Mouse (Mus musculus) hindbrain, postnatal 0 days (tissue): ENCODE data around the gene Nemf. TPM values are rescaled to one million over a fixed set of nuclear protein-coding genes. Genes with fewer than 3 reads are reported as not detected.

ENCODE experiments used
- ATAC-seq: fragments of 200-750 bp; cut with Nextera tagmentation; 2 replicates; pipeline ENCODE4 v1.8.0; 2017; ENCODE audit warnings: mild to moderate bottlenecking, moderate TSS enrichment, moderate library complexity
- DNase-seq: peaks from one replicate; pipeline ENCODE4 v3.0.0-alpha.2; 2015; ENCODE audit warnings: low spot score
- H3K27ac ChIP-seq: fragments of 300-500 bp; sonication (generic); 2 replicates; pipeline ENCODE4 v1.5.1; 2014; ENCODE audit warnings: mild to moderate bottlenecking
- H3K27me3 ChIP-seq: fragments of 300-500 bp; sonication (generic); 2 replicates; pipeline ENCODE4 v1.6.1; 2014; ENCODE audit warnings: low read length, mixed read lengths; ENCODE audit not compliant: insufficient read depth
- H3K36me3 ChIP-seq: fragments of 300-500 bp; sonication (generic); 2 replicates; pipeline ENCODE4 v1.6.1; 2014; ENCODE audit warnings: low read length, mixed read lengths; ENCODE audit not compliant: insufficient read depth
- H3K4me1 ChIP-seq: fragments of 300-500 bp; sonication (generic); 2 replicates; pipeline ENCODE4 v1.6.1; 2014; ENCODE audit warnings: antibody characterized with exemption, low read length, mixed read lengths; ENCODE audit not compliant: insufficient read depth
- H3K4me2 ChIP-seq: fragments of 300-500 bp; sonication (generic); 2 replicates; pipeline ENCODE4 v1.6.1; 2014; ENCODE audit warnings: low read depth, mild to moderate bottlenecking, low read length, moderate library complexity, mixed read lengths
- H3K4me3 ChIP-seq: fragments of 300-500 bp; sonication (generic); 2 replicates; pipeline ENCODE4 v1.5.1; 2014; ENCODE audit warnings: low read length
- H3K9ac ChIP-seq: fragments of 300-500 bp; sonication (generic); replicated peaks from 2 replicates; pipeline ENCODE4 v1.6.1; 2014; ENCODE audit warnings: mild to moderate bottlenecking, low read length, moderate library complexity, mixed read lengths
- H3K9me3 ChIP-seq: fragments of 300-500 bp; sonication (generic); 2 replicates; pipeline ENCODE4 v1.6.1; 2016; ENCODE audit warnings: low read length, mixed read lengths
- CTCF ChIP-seq: IDR thresholded peaks from 2 replicates; pipeline ENCODE4 v1.5.1; 2016; ENCODE audit warnings: antibody characterized with exemption, control low read depth, low read depth
- WGBS: fragments of 180-500 bp; shearing (Covaris S2); extraction: QIAGEN DNeasy Blood & Tissue Kit; methylation state at CpG from one replicate; pipeline ENCODE4 v1.1.7; 2014; 5-methylcytosine and 5-hydroxymethylcytosine counted together
- polyA plus RNA-seq: library from polyadenylated mRNA; unstranded; fragments of >200 nt; fragmentation: Nextera tagmentation; extraction: Ambion mirVana; gene quantifications from 2 replicates; pipeline ENCODE4 v1.2.1, GENCODE M21; 2015
- total RNA-seq: library from RNA; depleted of rRNA; stranded (reverse); fragments of >200 nt; gene quantifications from 2 replicates; pipeline ENCODE4 v1.2.3, GENCODE M21; 2014; rRNA removed

The Nemf gene
- 24.9 and 34.3 TPM in 2 replicates for total RNA-seq
- 69.7 and 78.2 TPM in 2 replicates for polyA plus RNA-seq

DNA sequence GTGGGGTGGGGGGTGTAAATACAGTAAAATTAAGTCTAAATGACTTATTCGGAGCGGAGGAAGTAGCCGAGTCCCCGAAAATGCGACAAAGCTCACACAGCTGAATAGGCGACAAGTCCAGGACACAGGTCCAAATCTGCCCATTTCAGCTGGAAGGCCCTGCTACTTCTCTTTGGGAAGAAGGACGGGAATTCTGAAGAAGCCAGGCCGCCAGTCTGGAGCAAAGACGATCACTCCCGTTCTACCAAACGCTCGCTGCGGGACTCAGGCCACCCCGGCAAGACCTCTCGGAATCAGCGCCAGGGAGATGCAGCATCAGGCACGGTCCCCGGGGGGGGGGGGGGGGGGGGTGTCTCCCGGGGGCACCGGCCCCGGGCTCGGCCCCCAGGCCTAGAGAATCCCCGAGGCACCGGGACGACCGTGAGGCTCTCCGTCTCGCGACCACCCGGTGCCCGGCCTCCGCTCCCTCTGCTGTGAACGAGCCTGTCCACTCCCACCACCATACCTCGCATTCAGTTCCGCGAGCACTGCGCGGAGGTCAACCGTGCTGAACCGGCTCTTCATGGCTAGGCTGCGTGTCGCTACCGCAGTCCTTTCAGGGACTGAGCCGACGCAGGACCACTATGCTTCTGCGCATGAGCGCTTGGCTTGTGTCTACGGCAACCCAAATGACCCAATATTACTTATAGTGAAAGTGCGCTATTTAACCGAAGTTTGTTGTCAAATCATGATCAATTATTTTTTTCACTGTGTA is at the start of gene Nemf:
Gene Nemf, minus strand, starts transcription at position 620 of the 754 bp plus-strand sequence.
- DNase-seq (peak; percentile 95), ATAC-seq (peak; percentile 53)
- 1% methylated on average over 46 of the region's 50 CpGs for WGBS
- H3K36me3 ChIP-seq = peaks cover 12% of the 10 kb centered on the region; the same call in 1 of the 2 replicates
- TF ChIP-seq CTCF = no peak
- H3K4me1 ChIP-seq = peaks cover 4% of the 10 kb centered on the region; the same call in 1 of the 2 replicates
- no peaks in the 10 kb centered on the region for H3K27me3 ChIP-seq
- peak within 1 kb of the TSS; percentile 81 for H3K27ac ChIP-seq
- peak within 1 kb of the TSS; percentile 83 for H3K4me3 ChIP-seq
- H3K9me3 ChIP-seq = no peaks in the 10 kb centered on the region
- H3K9ac ChIP-seq = peak within 1 kb of the TSS; percentile 92
- peak within 1 kb of the TSS; percentile 85 for H3K4me2 ChIP-seq

DNA sequence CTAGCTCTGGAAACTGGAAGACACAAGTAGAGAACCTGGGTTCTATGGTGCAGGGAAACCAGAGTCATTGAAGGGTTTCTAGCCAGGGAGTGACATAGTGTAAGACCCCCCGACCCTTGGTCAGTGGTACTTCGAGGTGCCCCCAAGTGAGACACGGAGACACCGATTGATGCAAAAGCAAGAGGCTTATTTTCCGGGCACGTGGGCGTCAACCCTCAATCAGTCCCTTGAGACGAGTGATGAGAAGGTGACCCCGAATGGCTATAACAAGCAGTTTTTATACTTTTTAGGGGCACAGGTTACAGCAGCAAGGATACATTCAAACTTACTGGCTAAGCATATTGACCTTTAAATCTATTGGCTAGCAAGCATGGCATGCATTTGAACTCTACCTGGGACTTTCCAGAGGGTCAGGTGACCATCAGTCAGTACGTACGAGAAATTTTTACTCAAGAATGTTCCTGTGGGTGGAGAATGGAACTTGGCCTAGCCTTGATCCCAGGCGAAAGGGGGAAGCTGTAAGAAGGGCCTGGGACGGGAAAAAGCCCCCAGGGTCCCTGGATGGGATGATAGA is 45.7 kb upstream of the Nemf start:
- H3K27ac ChIP-seq = no peak overlapping the region
- H3K4me2 ChIP-seq = no peak overlapping the region
- DNase-seq (no peak), ATAC-seq (no peak)
- no peaks in the 10 kb centered on the region for H3K4me1 ChIP-seq
- no peaks in the 10 kb centered on the region for H3K9me3 ChIP-seq
- H3K9ac ChIP-seq = no peak overlapping the region
- TF ChIP-seq CTCF = no peak
- no peaks in the 10 kb centered on the region for H3K36me3 ChIP-seq
- no peak overlapping the region for H3K4me3 ChIP-seq
- WGBS = 91% methylated on average over 13 of the region's 13 CpGs
- H3K27me3 ChIP-seq = no peaks in the 10 kb centered on the region

DNA sequence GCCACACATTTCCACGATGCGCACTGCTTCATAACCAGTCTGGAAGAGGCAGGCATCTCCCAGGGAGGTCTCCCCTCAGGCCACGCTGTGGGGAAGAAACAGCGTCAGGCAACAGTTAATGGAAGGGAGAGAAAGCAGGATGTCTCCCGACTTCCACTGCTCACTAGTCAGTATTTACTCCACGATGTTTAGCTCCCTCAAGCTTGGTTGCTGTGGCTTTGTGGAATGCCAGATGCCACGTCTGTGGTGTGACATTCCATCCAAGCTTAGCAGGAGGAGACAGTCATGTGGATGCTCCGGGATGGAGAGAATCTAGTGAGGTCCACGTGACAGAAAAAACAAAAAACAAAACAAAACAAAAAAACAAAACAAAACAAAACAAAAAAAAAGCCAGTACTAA is 45.1 kb upstream of the Nemf start:
- no peak overlapping the region for H3K4me3 ChIP-seq
- 57% methylated on average over 9 of the region's 9 CpGs for WGBS
- no peak for TF ChIP-seq CTCF
- H3K4me1 ChIP-seq = no peaks in the 10 kb centered on the region
- H3K4me2 ChIP-seq = no peak overlapping the region
- no peaks in the 10 kb centered on the region for H3K36me3 ChIP-seq
- DNase-seq (no peak), ATAC-seq (no peak)
- no peaks in the 10 kb centered on the region for H3K9me3 ChIP-seq
- H3K27ac ChIP-seq = no peak overlapping the region
- no peaks in the 10 kb centered on the region for H3K27me3 ChIP-seq
- no peak overlapping the region for H3K9ac ChIP-seq

DNA sequence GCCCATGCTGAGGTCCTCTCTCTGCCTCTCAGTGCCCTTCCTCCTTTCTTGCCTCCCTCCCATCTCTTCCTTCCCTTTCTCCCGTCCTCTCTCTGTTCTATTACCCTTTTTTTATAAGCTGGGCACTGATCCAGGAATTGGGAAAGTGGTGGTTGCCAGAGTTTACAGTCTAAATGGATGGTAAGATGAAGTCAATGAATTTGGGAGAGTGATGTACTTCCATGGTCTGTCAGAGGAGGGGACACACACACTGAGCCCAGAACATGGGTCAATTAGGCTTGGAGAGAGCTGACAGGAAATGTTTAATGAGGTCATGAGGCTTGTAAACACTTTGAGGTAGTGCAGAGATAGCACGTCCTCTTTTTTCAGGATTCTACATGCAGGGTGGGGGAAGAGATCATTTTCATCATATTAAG is 43.9 kb upstream of the Nemf start:
- ATAC-seq (no peak), DNase-seq (peak; percentile 12)
- Histone ChIP-seq H3K36me3 (no peaks in the 10 kb centered on the region), H3K4me1 (no peaks in the 10 kb centered on the region), H3K4me3 (no peak overlapping the region), H3K27me3 (no peaks in the 10 kb centered on the region), H3K4me2 (no peak overlapping the region), H3K9ac (no peak overlapping the region), H3K9me3 (no peaks in the 10 kb centered on the region), H3K27ac (no peak overlapping the region)
- 20% methylated on average over 2 of the region's 2 CpGs for WGBS
- no peak for TF ChIP-seq CTCF

DNA sequence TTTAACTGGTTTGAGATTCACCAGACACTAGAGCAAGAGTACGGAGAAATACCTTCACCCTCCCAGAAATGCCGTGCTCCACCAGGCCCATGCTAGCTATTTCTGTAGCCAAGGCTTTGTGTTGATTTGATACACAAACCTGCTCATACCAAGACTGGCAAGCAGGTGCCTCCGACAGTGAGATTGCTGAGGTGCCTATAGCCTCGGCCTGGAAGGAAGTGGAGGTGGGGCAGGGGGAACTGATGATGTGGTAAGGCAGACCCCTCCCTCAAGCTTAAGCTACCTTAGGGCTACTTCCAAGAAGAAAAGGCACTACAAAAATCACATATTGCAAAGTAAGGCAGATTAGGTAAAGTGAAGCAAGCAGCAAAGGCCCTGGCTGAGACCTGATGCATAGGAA is 43.4 kb upstream of the Nemf start:
- DNase-seq = no peak
- TF ChIP-seq CTCF = no peak
- no peaks in the 10 kb centered on the region for H3K36me3 ChIP-seq
- H3K4me3 ChIP-seq = no peak overlapping the region
- H3K4me1 ChIP-seq = no peaks in the 10 kb centered on the region
- no peak for ATAC-seq
- H3K9ac ChIP-seq = no peak overlapping the region
- H3K27ac ChIP-seq = no peak overlapping the region
- 84% methylated on average over 4 of the region's 4 CpGs for WGBS
- no peak overlapping the region for H3K4me2 ChIP-seq
- no peaks in the 10 kb centered on the region for H3K27me3 ChIP-seq
- no peaks in the 10 kb centered on the region for H3K9me3 ChIP-seq

DNA sequence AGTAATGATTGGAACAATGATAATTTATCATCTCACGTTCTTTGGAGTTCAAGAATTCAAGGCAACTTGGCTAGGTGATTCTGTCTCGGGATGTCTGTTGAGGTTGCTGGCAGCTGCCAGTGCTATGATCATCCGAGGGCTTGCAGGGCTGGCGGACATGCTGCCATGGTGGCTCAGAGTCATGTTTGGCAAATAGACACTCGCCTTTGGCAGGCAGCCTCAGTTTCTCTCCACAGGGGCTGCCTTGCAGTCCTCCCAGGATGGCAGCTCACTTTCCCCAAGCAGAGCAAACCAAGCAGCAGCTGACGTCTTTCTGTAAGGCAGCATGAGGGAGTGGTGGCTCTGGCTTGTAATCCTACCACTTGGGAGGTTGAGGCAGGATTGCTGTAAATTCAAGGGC is 37.5 kb upstream of the Nemf start:
- peak; percentile 75 for DNase-seq
- 0 out of 2 replicates have a peak, but pooled peaks have one; percentile 55 for ATAC-seq

DNA sequence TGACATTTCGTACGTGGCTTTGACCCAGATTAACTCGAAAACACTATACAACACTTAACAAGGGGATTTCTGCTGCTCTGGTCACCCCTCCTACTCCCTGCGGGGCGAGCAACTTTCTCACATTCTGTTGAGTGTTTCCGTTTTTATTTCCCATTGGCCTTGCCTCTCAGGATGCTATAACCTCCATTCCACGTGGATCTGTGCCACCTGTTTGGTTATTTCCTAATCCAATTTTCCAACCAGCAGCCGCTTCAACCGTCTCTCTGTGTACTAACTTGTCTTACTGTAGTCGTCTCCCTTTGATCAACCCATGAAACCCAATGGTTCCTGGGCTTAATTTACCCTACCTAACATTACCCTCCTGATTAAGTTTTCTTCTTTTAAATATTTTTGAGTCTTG is 36.1 kb upstream of the Nemf start:
- Histone ChIP-seq H3K4me3 (no peak overlapping the region), H3K36me3 (no peaks in the 10 kb centered on the region), H3K27ac (no peak overlapping the region), H3K4me1 (no peaks in the 10 kb centered on the region), H3K27me3 (no peaks in the 10 kb centered on the region), H3K9me3 (no peaks in the 10 kb centered on the region), H3K4me2 (no peak overlapping the region), H3K9ac (no peak overlapping the region)
- ATAC-seq = no peak
- DNase-seq = no peak
- no peak for TF ChIP-seq CTCF
- 77% methylated on average over 10 of the region's 10 CpGs for WGBS

More for the DNA sequence above, 37.5 kb upstream of the Nemf start:
- no peaks in the 10 kb centered on the region for H3K36me3 ChIP-seq
- TF ChIP-seq CTCF = no peak
- no peak overlapping the region for H3K27ac ChIP-seq
- no peaks in the 10 kb centered on the region for H3K4me1 ChIP-seq
- H3K9me3 ChIP-seq = no peaks in the 10 kb centered on the region
- no peak overlapping the region for H3K9ac ChIP-seq
- no peaks in the 10 kb centered on the region for H3K27me3 ChIP-seq
- H3K4me2 ChIP-seq = no peak overlapping the region
- H3K4me3 ChIP-seq = no peak overlapping the region
- 57% methylated on average over 6 of the region's 6 CpGs for WGBS
